Mouse (Mus musculus) liver (tissue): ENCODE measurements at regions not wholly inside any gene's neighbourhood (a gene's known extent, or its start where the extent isn't known, plus 50 kb on each side); places are given as distances from the start of the nearest gene placed in this dataset.
A peak's percentile ranks its signal among the peaks of the same experiment; 100 is the strongest.

Experiments
- DNase-seq: peaks from one replicate; pipeline ENCODE4 v3.0.0-alpha.2; 2020; ENCODE audit warnings: mixed read lengths

DNA sequence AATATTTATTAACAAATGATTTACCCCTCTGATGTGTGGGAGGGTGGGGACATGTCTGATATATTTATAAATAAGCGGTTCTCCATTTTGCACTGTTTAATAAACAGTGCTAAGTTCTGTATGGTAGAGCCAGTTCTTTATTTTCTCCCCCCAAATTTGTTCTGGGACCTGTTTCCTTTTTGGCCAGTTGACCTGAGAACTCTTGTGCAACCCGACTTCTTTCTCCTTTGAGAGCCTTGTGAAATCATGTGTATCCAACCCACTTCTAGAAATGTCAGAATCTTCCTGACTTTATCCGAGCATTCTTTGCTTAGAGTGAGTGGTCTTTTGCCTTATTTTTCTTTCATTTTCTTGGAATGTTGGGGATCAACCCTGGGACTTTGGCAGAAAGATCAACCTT, 102.6 kb upstream of the Tgfbr2 start:
- DNase-seq, result no peak

DNA sequence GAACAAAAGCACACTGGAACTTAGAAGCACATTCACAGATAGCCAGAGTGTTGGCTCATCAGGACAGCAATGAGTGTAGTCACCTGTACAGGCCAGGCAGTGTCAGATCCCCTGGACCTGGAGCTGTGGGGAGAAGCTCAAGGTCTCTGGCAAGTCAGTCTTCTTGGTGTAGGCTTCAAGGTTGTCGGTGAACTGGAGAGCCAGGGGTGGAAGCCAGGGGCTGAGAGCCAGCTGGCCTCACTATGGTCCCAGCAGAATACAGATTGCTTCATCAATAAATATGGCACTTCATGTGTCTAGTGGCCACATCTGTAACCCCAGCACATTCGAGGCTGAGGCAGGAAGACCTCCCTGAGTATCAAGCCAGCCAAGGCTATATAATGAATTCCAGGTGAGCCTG, 101.0 kb upstream of the Tgfbr2 start:
- no peak for DNase-seq

DNA sequence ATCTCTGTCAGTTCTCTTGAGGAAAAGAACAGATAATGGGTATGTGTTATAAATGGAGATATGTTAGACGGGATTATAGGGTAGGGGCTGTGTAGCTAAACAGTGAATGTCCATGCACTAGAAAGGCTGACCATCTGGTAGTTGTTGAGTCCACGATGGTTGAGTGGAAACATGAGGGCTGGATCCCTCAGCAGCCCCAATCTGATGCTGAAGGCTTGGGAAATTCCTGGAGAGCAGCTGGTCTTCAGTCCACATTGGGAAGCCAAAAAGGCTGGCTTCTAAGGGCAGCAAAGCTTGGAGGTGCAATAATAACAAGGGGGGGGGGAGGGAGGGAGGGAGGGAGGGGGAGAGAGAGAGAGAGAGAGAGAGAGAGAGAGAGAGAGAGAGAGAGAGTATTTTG, 97.3 kb upstream of the Tgfbr2 start:
- no peak for DNase-seq

DNA sequence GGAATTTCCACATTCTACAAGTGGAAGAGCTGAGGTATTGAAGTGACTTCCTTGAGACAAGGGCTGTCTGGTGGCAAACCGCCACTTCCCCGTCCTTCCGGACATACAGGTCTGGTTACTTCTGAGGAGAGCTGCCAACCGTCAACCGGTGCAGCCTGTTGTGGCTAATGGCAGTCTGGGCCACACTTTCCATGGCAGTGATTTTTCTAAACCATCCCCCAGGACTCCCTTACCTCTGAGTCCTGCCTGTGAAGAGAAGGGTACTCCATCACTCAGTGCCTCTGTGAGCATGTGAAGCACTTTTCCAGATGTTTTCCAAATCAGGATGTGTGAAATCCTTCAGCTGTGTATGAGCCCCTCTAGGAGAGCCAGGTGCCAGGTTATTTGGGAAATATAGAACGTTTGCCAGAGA, 95.3 kb upstream of the Tgfbr2 start:
- DNase-seq, result peak; percentile 5

DNA sequence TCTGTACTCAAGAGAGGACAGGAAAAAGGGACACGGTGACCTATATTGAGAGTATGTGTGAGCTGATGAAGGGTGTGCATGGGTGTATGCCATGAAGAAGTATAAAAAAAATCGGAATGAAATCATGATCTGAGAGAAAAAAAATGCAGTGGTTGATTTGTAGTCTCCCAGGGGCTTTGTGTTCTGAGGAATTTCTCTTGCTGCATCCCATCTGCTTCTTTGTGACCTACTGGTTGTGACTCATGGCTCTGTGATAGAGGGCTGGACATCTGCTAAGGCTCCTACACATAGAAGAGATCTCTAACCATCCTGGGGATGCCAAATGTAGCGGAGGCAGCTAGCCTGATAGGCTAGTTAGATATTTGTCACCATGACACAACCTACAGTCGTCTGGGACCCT, 92.3 kb upstream of the Tgfbr2 start:
- DNase-seq, result no peak

DNA sequence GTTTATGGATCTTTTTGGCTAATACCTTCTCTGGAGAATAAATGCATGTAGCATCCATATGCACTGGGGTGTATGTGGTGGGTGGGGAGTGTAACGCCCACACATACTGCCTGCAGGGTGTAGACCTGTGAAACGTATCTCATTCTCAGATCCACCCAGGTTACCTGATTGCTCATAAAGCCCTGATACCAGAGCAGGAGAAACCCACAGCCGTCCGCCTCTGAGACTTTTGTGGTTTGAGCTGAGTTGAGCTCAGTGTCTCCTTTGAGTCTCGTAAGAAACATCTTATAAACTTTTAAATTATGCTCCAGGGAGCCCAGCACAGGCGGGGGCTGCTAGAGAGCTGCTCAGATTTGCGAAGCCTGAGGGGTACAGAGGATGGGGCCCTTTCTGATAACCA, 88.7 kb upstream of the Tgfbr2 start:
- DNase-seq, result no peak

DNA sequence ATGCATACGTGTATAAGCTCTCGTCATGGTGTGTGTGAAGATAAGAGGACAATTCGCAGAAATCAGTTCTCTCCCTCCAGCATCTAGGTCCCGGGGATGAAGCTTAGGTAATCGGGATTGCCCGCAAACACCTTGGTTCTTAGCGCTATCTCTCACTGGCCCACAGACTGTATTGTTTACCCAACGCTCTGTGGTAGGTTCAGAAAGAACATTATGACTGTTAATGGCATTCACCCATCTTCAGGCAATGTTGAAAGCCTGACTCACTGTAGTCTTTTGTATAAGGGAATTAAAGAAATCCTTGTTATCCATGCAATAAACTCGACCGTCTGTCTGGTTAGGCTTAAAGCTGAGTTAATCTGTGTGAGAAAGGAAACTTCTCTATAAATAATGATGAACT, 84.4 kb upstream of the Tgfbr2 start:
- DNase-seq, result no peak

DNA sequence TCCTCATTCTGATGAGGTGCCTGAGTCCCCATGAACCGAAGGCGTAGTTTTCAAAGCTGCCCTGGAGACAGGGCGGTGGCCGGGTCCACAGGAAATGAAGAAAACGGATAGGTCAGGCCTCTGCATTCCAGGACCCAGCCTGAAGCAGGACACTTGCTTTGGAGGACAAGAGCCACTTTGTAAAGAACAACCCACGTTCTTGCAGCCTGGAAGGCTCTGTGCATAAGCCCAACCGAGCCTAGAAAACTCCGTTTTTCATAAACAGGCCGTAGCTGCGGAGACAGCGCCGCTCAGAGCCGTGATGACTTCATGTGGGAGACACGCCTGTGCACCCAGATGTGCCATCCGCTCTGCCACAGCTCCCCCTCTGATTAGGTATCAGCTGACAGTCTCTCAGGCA, 78.4 kb upstream of the Tgfbr2 start:
- no peak for DNase-seq

DNA sequence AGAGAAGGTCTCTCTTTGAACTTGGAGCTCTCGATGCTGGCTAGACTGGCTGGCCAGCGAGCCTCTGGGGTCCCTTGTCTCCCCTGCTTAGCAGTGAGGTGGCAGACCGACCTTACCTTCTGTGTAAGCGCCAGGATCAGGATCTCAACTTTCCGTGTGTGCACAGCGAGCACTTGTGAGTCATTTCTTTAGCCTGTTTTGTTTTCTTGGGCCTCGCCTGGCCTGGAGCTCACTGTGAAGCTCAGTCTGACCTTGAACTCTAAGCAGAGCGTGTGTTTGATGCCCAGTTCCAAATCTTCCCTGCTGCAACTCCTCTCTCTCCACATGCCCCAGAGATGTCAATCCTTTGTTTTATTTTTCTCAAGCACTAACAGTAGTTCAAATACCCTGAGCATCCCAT, 77.6 kb upstream of the Tgfbr2 start:
- no peak for DNase-seq

DNA sequence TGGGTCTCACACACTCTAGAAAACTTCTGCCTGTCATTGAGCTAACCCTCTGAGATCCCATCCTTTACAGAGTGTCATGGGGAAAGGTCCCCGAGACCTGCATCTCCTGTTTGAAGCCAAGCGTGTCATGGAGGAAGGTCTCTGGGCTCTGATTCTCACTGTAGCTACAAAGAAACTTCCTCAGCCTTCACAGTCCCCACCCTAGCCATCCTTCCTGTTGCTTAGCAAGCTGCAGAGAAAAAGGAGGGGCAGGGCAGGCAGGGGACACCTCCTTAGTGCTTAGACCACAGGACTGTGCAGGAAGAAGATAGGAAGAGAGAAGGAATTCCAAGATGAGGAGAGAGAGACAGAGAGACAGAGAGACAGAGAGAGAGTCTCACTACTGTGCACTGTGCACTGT, 74.6 kb upstream of the Tgfbr2 start:
- DNase-seq, result no peak

DNA sequence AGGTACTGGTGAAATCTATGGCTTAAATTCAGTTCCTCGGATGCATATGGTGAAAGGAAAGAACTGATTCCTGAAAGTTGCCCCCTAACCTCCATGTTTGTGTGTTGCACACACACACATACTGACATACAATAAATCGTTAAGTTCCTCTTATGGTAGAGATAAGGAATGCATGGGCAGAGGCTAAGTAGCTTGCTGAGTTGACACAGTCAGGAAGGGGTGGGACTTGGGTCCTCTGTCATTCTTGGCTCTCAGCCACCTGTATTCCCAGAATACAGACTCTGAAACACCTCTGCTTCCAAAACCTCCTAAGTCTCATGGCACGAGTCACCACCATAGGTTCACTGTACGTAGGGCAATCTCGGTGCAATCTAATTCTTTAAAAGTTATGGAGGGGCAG, 70.0 kb upstream of the Tgfbr2 start:
- DNase-seq, result no peak

DNA sequence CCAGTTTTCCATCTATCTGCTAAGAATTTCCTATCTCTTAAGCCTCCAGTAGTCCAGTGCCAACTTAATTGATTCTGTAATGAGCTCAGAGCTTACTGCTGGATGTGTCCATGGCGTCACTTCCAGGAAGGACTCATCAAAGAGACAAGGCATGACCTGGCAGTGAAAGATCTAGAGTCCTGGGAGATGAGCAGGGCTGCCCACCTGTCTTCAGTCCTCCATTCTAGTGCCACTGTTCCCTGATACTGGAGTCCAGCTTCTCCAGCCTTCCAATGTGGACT, 69.4 kb upstream of the Tgfbr2 start:
- no peak for DNase-seq

DNA sequence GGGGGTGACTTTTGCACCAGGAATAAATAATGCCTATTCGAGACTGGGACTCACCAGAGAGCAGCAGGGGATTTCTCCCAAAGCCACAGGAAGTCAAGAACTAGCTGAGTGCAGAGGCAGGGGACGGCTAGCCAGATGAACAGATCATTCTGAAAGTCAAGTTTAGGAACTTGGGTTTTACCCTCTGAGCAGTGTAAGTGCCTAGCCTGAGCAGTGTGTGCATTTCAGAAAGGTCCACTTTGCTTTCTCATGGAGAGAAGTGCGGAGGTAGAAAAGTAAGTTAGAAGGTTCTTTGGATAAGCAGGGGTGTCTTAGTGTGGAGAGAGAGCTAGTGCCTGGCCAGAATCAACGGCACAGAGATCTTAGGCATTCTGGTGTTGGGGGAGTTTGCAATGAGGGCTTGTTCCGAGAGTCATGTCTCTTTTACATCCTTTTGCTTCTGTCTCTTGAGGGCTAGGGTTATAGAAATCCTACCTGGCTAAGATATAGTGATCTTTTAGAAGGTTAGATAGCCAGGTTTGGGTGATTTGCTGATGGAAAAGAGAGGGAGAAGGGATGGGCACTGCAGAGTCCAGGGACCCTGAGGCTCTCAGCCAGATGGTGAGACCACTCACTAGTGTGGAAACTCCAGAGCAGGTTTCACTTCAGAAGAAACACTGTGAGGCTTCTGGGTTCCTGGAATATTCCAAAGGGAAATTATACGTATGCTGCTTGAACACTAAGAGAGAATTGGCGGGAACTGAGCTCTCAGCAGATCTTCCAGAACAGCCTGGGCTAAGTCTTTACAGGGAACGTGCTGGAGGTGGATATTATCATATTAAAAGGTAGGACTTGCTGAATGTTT, 68.8 kb upstream of the Tgfbr2 start:
- DNase-seq, result no peak

DNA sequence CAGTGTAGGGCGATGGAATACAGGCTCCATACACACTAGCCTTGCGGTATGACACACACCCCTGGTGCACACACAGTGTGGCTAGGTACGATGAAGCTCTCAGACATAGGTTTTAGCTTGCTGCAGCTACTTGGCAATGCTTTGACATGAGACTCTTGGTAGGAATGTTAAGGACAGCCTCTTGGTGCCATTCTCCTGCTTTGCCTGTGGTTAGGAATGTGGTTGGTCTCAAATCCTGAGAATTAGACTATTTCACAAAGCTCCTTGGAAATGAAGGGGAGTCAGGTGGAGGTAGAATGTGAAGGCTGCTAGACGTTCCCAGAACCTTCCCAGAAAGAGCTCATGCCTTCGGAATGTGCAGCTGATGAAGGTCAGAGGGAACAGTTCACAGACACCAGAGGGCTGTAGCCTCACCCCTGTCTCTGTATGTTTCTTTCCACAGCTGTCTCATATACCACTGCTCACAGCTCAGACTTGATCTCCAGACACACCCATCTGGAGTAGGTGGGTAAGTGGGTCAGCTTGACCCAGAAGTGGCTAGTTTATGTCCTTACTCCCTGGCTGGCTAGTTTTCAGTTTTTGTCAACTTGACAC, 66.9 kb upstream of the Tgfbr2 start:
- no peak for DNase-seq

DNA sequence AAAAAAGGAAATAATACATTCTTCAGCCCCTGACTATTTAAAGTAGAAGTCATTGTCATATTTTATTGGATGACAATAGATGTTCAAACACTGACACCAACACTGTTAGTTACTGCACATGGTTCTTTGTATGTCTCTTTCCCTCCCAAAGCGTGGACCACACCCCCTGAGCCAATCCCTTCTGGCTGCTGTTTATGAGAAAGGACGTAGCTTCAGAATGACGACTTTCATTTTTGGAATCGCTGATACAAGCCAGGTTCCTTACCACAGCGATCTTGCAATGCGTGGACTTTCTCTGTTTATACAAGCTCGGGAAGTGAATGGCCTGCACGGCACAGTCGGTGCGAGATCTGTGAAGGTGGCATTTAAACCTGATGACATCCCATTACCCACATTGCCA, 66.1 kb upstream of the Tgfbr2 start:
- DNase-seq, result no peak

DNA sequence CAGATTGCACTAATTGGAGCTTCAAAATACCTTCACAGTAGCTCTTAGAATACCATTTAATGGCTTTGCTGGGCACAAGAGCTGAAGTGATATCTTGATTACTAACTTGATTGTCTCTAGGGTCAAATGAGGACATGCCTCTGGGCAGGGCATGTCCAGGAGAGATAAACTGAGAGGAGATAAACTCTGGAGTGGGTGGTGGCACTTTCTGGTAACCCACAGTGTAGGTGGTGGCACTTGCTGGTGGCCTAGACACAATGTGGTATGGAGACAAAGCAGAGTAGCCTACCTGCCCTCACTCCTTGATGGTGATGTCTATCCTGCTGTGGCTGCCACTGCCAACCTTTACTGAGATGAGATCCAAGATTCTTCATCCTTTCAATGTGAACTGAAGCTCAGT, 61.7 kb upstream of the Tgfbr2 start:
- no peak for DNase-seq

DNA sequence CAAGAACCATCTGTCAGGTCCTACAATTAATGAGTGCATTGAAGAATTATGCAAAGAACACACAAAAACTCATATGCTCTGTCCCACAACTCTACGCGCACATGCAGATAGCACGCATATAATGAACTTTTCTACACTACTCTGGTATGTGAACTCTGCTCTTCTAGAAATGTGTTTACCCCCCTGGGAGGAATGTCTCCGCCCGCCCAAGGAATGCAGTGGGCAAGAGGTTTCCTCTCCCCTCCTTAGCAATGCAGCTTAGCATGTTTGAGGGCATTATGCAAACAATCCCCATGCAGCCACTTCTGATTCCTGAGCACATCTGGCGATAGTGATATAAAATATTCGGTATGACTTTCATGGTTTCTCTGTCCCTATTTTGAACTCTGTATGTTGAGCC, 59.0 kb upstream of the Tgfbr2 start:
- no peak for DNase-seq

DNA sequence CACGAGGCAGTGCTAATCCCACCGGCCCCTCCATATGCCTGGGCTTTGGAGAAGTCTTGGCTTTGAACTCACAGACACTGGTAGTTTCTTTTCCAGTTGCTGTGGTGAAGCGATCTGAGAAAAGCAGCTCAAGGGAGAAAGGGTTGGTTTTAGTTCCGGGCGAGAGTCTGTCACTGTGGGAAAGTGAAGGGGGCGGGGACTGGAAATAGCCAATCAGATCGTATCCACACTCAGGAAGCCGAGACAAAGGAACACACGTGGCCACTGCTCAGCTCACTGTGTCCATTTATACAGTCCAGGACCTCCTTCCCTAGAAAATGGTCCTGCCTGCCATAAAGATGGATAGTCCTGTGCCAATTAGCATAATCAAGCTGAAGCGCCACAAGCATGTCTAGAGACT, 57.2 kb upstream of the Tgfbr2 start:
- no peak for DNase-seq

DNA sequence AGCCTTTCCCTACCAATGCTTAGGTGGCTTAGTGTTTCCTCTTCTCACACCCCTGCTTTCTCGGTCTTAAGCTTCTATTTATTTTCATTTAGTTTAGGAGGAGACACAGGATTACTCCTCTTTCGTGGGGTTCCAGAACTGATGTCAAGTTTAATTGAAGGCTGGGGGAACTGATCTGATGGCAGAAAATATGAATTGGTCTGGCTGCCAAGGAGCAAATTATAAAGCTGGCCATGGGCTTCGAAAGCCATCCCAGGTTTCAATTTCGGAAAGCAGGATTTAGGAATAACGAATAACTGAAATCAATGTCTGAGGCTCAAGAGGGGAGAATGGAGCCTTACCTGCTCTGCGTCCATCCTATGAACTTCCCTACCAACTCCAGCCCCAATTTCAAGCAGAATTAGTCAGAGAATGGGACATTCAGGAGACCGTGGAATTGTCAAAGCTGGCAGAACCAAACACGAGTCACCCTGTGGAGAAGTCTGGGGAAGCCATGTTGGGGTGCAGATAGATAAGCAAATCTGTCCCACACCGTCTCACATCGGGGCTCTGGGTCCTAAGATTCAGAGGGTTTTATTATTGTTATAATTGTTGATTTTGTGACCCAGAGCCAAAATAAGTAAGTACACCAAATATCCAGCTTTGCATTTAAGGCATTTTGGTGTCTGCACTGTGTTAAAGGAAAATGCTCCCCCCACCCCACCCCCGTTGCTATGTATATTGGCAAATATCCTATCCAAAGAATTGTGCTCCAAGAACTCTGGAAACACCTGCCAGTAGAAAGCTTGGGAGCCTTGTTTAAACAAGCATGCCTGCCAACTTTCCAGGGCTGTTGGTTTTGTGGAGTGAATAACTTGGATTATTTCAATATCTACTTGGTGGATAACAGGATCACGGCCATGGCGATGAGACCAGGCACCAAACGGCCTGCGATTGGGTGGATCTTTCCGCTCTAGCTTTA, 56.5 kb upstream of the Tgfbr2 start:
- DNase-seq, result no peak

DNA sequence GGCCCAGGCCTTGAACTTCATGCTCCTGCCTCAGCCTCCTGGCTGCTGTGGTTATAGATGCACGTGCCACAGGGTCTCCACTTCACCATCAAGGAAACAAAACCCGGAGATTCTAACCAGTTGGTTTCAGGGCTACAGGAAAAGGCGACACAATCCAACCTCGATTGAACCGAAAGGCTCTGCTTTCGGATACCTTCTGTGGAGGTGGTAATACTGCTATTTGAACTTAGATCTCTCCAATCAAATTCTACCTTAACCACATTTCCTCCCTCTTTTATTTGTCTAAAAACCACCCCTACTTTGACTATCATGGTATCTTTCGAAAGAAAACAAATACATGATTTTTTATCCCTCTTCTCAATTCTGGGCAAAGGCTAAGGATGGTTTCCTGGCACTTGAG, 55.2 kb upstream of the Tgfbr2 start:
- DNase-seq, result no peak

DNA sequence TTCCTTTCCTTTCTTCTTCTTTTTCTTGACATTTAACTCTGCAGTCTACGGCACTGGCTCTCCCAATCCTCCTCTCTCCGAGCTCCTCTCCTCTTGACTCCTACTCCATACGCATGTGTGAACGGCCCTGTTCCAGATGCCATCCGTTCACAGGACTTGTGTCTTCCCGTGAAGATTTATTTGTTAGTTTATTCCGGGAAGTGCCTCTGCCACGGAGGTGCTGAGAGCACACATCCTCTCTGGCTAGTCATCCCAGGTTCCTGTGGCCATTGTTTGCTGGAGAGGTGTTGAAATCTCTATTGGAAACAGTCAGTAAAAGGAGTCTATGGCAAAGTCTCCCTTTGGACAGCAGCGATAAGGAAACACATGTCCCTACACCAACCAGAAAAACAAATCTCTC, 53.3 kb upstream of the Tgfbr2 start:
- DNase-seq, result no peak

DNA sequence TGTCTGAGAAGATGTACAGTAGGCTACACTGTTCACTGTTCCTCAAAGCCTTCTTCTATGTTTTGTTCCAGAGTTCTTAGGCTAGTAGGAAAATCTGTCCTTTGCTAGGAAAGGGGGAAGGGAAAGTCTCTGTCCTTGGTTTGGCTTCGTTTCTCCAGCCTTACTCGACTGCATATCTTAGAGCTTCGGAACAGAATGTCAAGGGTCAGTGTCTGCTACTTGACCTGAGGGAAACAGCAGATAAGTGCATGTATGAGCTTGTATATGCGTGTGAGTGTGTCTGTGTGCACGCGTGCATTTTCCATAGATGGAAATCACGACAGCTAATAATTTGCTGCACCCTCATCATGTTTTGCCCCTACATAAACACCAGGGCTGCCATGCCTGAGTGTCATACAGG, 52.6 kb upstream of the Tgfbr2 start:
- DNase-seq, result no peak
